Mouse (Mus musculus) liver, embryonic 15.5 days (tissue): Measurements from ENCODE around the gene Cib1. TPM values are rescaled to one million over a fixed set of nuclear protein-coding genes. Genes with fewer than 3 reads are reported as not detected.

Source experiments
- ATAC-seq: fragments of 200-750 bp; cut with Nextera tagmentation; 2 replicates; pipeline ENCODE4 v1.8.0; 2017; ENCODE audit warnings: moderate number of reproducible peaks, mild to moderate bottlenecking, moderate library complexity; ENCODE audit not compliant: insufficient read depth
- H3K27ac ChIP-seq: fragments of 300-500 bp; sonication (generic); replicated peaks from 2 replicates; pipeline ENCODE4 v1.5.1; 2015; ENCODE audit warnings: mild to moderate bottlenecking, inconsistent platforms
- H3K27me3 ChIP-seq: fragments of 300-500 bp; sonication (generic); 2 replicates; pipeline ENCODE4 v1.6.1; 2015; ENCODE audit warnings: mild to moderate bottlenecking, inconsistent platforms
- H3K36me3 ChIP-seq: fragments of 300-500 bp; sonication (generic); replicated peaks from 2 replicates; pipeline ENCODE4 v1.6.1; 2015; ENCODE audit warnings: moderate library complexity, mild to moderate bottlenecking, inconsistent platforms
- H3K4me1 ChIP-seq: fragments of 300-500 bp; sonication (generic); replicated peaks from 2 replicates; pipeline ENCODE4 v1.6.1; 2015; ENCODE audit warnings: inconsistent platforms
- H3K4me2 ChIP-seq: fragments of 300-500 bp; sonication (generic); 2 replicates; pipeline ENCODE4 v1.6.1; 2015; ENCODE audit warnings: moderate library complexity, mild to moderate bottlenecking, inconsistent platforms
- H3K4me3 ChIP-seq: fragments of 300-500 bp; sonication (generic); replicated peaks from 2 replicates; pipeline ENCODE4 v1.5.1; 2015; ENCODE audit warnings: mild to moderate bottlenecking, inconsistent platforms
- H3K9ac ChIP-seq: fragments of 300-500 bp; sonication (generic); 2 replicates; pipeline ENCODE4 v1.6.1; 2015; ENCODE audit warnings: moderate library complexity, mild to moderate bottlenecking, inconsistent platforms
- H3K9me3 ChIP-seq: fragments of 300-500 bp; sonication (generic); replicated peaks from 2 replicates; pipeline ENCODE4 v1.6.1; 2016; ENCODE audit warnings: inconsistent platforms
- WGBS: fragments of 180-500 bp; shearing (Covaris S2); methylation state at CpG from one replicate; pipeline ENCODE4 v1.1.7; 2015; ENCODE audit warnings: mixed read lengths; ENCODE audit not compliant: insufficient replicate concordance; 5-methylcytosine and 5-hydroxymethylcytosine counted together
- polyA plus RNA-seq: library from polyadenylated mRNA; unstranded; fragments of >200 nt; fragmentation: Nextera tagmentation; extraction: Ambion mirVana; gene quantifications from 2 replicates; pipeline ENCODE4 v1.2.1, GENCODE M21; 2015

The Cib1 gene
- 84.7 and 85.0 TPM in 2 replicates for polyA plus RNA-seq

DNA sequence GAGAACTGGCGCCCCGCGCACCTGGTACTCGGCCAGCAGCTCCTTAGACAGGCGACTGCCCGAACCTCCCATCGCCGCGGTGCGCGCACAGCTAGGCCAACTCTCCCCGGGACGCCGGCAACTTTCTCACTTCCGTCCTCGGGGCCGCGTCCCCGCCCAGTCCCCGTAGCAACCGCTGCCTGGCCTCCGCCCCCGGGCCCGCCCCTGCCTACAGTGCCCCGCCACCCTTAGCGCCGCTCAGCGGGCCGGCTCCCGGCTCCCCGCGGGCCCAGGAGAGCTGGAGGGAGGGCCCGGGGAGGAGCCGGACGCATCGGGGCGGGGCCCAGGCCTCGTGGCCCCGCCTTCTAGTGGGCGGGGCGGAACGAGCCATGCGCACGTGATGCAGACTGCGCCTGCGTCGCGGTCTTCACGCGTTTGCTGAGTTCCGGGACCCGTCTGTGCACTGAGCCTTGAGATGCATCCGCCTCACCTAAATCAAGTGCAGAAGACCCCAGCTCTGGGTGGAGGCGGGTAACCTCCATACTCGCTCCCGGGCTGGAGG lies at the start of gene Cib1, which contains the start of gene Gdpgp1:
Gene Cib1 (minus strand): TSS at position 325 of the 541 bp plus-strand sequence.
Gene Gdpgp1 (plus strand): TSS at position 377 of the 541 bp plus-strand sequence.
- peak within 1 kb of the TSS; percentile 82 for H3K9ac ChIP-seq
- no peaks in the 10 kb centered on the region for H3K27me3 ChIP-seq
- WGBS = under 1% methylated on average over 56 of the region's 56 CpGs
- H3K27ac ChIP-seq = peak within 1 kb of the TSS; percentile 95
- H3K4me3 ChIP-seq = peak within 1 kb of the TSS; percentile 88
- ATAC-seq = peak; percentile 100
- H3K4me2 ChIP-seq = peak within 1 kb of the TSS; percentile 94
- peaks cover 63% of the 10 kb centered on the region for H3K4me1 ChIP-seq
- no peaks in the 10 kb centered on the region for H3K9me3 ChIP-seq
- peaks cover 21% of the 10 kb centered on the region for H3K36me3 ChIP-seq

DNA sequence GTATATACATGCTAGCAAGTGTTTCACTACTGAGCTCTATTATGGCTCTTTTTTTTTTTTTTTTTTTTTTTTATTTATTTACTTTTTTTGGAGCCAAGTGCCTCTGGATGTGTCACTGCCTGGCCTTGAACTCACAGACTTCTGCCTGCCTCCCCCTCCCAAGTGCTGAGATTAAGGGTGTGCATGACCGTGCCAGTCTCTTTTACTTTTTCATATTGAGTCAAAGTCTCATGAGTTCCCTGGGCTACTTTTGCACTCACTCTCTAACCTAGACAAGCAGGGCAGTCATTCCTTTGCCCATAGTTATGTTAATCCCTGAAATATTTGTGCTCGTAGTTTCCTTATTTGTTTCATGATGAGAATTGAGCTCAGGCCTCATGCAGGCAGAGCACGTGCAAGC lies 49.0 kb upstream of the Cib1 start:
- no peak overlapping the region for H3K4me2 ChIP-seq
- H3K9me3 ChIP-seq = no peaks in the 10 kb centered on the region
- 72% methylated on average over 3 of the region's 3 CpGs for WGBS
- no peak overlapping the region for H3K4me3 ChIP-seq
- peaks cover 25% of the 10 kb centered on the region for H3K4me1 ChIP-seq
- no peak overlapping the region for H3K27ac ChIP-seq
- H3K9ac ChIP-seq = no peak overlapping the region
- no peak for ATAC-seq
- peaks cover 71% of the 10 kb centered on the region for H3K36me3 ChIP-seq
- H3K27me3 ChIP-seq = no peaks in the 10 kb centered on the region

- Histone ChIP-seq H3K9ac (no peak overlapping the region), H3K4me2 (no peak overlapping the region), H3K27ac (no peak overlapping the region), H3K4me3 (no peak overlapping the region), H3K27me3 (no peaks in the 10 kb centered on the region), H3K36me3 (peaks cover 71% of the 10 kb centered on the region), H3K9me3 (no peaks in the 10 kb centered on the region), H3K4me1 (peaks cover 23% of the 10 kb centered on the region)
- 68% methylated on average over 2 of the region's 2 CpGs for WGBS
- no peak for ATAC-seq
These were observed 48.4 kb upstream of the Cib1 start for GRCm38 (mm10) chr7:80280998-80281397.

DNA sequence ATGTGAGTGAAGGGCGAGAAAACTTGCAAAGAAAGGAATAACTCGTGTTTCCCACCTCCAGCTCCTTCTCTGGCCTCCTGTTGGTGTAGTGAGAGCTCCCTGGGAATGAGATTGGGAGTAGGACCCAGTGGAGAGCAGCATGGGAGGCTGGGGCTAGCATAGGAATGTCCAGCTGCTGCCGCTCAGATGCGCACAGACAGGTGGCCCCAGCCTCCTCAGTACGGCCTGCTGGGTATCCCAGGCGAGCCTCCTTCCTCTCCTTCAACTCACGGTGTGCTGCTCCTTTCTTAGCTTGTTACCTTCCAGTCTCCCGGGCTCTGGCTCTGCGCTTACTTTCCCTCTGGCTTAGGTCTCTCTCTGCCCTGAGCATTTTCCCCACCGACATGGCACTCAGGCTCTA lies 47.4 kb upstream of the Cib1 start:
- H3K9me3 ChIP-seq = no peaks in the 10 kb centered on the region
- peaks cover 69% of the 10 kb centered on the region for H3K36me3 ChIP-seq
- H3K27me3 ChIP-seq = no peaks in the 10 kb centered on the region
- H3K27ac ChIP-seq = no peak overlapping the region
- H3K4me3 ChIP-seq = no peak overlapping the region
- WGBS = 75% methylated on average over 10 of the region's 10 CpGs
- H3K4me1 ChIP-seq = peaks cover 23% of the 10 kb centered on the region
- no peak for ATAC-seq
- H3K9ac ChIP-seq = no peak overlapping the region
- H3K4me2 ChIP-seq = no peak overlapping the region

GRCm38 (mm10) chr7:80276374-80276773 lies 43.8 kb upstream of the Cib1 start:
- peaks cover 70% of the 10 kb centered on the region for H3K36me3 ChIP-seq
- no peak for ATAC-seq
- 62% methylated on average over 4 of the region's 4 CpGs for WGBS

DNA sequence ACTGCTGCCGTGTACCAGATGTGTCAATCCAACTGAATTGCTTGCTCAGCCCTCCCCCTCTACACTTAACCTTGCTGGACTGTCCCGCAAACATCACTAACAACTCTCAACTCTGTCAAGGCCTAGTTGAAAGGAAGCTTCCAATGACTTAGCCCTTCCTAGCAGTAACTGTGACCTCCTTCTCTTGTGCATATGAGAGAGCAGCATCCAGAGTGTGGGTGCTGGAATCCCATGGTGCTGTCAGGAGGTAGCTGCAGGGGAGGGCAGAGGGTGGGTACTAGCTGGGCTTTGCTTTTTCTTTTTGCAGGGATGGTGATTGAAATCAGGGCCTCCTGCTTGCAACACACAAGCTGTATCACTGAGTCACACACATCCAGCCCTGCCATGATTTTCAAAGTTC lies 40.8 kb upstream of the Cib1 start:
- no peak overlapping the region for H3K4me2 ChIP-seq
- no peak overlapping the region for H3K4me3 ChIP-seq
- no peaks in the 10 kb centered on the region for H3K27me3 ChIP-seq
- no peak overlapping the region for H3K27ac ChIP-seq
- ATAC-seq = no peak
- WGBS = 60% methylated on average over 2 of the region's 2 CpGs
- no peaks in the 10 kb centered on the region for H3K9me3 ChIP-seq
- H3K36me3 ChIP-seq = peaks cover 53% of the 10 kb centered on the region
- H3K9ac ChIP-seq = no peak overlapping the region
- H3K4me1 ChIP-seq = peaks cover 27% of the 10 kb centered on the region

More at GRCm38 (mm10) chr7:80276374-80276773, 43.8 kb upstream of the Cib1 start:
- Histone ChIP-seq H3K9ac (no peak overlapping the region), H3K4me3 (no peak overlapping the region), H3K9me3 (no peaks in the 10 kb centered on the region), H3K4me1 (peaks cover 9% of the 10 kb centered on the region), H3K4me2 (no peak overlapping the region), H3K27me3 (no peaks in the 10 kb centered on the region), H3K27ac (no peak overlapping the region)

DNA sequence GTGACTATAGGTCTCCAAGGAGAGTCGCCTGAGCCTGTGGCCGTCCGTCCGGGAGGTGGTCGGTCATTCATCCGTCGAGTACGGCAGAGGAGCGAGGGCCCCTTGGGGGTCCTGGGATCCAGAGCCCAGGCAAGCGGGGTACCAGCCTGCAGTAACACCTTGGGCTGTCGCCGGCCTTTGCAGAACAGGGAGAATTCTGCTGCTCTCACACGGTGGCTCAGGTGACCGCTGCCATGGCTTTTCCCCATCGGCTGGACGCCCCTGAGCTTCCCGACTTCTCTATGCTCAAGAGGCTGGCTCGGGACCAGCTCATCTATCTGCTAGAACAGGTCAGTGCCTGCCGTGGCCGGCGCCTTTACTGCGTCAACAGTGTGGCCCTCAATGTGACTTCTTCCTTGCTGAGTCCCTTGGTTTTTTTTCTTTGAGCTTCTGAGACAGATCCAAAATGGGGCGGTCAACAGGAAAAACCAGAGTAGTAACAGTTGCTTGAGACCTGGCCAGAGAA lies 37.2 kb upstream of the Cib1 start:
- peak; percentile 61 for ATAC-seq
- 0% methylated on average over 23 of the region's 23 CpGs for WGBS
- Histone ChIP-seq H3K4me1 (peaks cover 26% of the 10 kb centered on the region), H3K9me3 (no peaks in the 10 kb centered on the region), H3K9ac (peak overlapping the region; percentile 83), H3K27me3 (no peaks in the 10 kb centered on the region), H3K4me2 (peak overlapping the region; percentile 96), H3K36me3 (peaks cover 42% of the 10 kb centered on the region), H3K27ac (peak overlapping the region; percentile 82), H3K4me3 (peak overlapping the region; percentile 86)

GRCm38 (mm10) chr7:80268897-80269750 lies 36.5 kb upstream of the Cib1 start, which contains the start of gene Vps33b:
TSS of gene Vps33b (plus strand) at chr7:80269649.
- 3% methylated on average over 21 of the region's 21 CpGs for WGBS
- ATAC-seq = peak; percentile 86

DNA sequence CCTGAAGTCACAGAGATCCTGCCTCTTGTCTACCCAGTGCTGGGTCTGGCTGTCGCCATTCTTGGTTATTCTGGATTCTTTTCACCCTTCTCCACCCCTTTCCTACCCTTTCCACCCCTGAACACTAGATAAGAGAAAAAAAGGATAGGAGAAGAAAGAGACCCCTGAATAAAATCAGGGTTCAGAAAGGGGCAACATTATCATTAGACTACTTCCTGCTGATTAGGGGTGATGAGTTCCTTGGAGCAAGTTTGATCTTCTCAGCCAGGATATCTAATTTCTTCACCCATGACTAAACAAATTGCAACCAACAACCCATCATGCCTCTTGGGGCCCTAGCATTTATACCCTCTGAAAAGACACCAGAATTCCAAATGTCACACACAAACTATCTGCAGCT lies 35.2 kb upstream of the Cib1 start:
- H3K4me1 ChIP-seq = peaks cover 31% of the 10 kb centered on the region
- WGBS = 58% methylated on average over 1 of the region's 1 CpGs
- H3K4me3 ChIP-seq = no peak overlapping the region
- H3K27ac ChIP-seq = no peak overlapping the region
- H3K36me3 ChIP-seq = peaks cover 43% of the 10 kb centered on the region
- ATAC-seq = no peak
- no peaks in the 10 kb centered on the region for H3K9me3 ChIP-seq
- H3K9ac ChIP-seq = no peak overlapping the region
- no peak overlapping the region for H3K4me2 ChIP-seq
- no peaks in the 10 kb centered on the region for H3K27me3 ChIP-seq

More at GRCm38 (mm10) chr7:80268897-80269750, 36.5 kb upstream of the Cib1 start, which contains the start of gene Vps33b:
- Histone ChIP-seq H3K27ac (peak within 1 kb of the TSS; percentile 82), H3K4me2 (peak within 1 kb of the TSS; percentile 96), H3K9me3 (no peaks in the 10 kb centered on the region), H3K36me3 (peaks cover 42% of the 10 kb centered on the region), H3K4me1 (peaks cover 26% of the 10 kb centered on the region), H3K4me3 (peak within 1 kb of the TSS; percentile 86), H3K27me3 (no peaks in the 10 kb centered on the region), H3K9ac (peak within 1 kb of the TSS; percentile 83)

GRCm38 (mm10) chr7:80264606-80265005 lies 32.0 kb upstream of the Cib1 start:
- Histone ChIP-seq H3K9ac (no peak overlapping the region), H3K4me3 (no peak overlapping the region), H3K36me3 (peaks cover 40% of the 10 kb centered on the region), H3K9me3 (no peaks in the 10 kb centered on the region), H3K27me3 (peaks cover 5% of the 10 kb centered on the region; the same call in 1 of the 2 replicates), H3K4me2 (no peak overlapping the region), H3K27ac (no peak overlapping the region), H3K4me1 (peaks cover 35% of the 10 kb centered on the region)
- no peak for ATAC-seq
- WGBS = 91% methylated on average over 12 of the region's 12 CpGs

DNA sequence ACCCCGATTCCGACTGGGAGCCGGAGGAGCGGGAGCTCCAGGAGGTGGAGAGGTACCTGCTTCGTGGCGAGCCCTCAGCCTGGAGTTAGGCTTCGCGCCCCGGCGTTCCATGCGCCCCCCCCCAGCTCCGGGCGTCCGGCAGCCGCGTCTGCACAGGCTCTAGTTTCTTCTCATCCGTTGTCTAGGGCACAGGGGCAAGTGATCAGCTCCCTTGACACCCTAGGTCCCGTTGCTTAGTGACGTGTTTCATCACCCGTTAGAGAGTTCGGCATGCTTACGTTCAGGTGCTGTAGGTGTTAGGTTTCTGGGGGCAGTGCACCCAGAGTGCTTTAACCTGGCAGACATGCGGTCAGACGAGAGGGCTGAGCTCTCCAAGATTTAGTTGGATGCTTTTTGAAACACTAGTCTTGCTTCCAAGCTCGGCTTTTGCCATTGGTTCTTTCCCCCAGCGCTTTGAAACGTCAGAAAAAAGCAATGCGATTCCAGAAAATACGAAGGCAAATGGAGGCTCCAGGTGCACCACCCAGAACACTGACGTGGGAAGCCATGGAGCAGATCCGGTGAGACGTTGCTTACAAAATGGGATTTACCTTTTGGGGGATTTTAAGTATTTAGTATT lies 28.9 kb upstream of the Cib1 start:
- peaks cover 23% of the 10 kb centered on the region for H3K4me1 ChIP-seq
- WGBS = under 1% methylated on average over 32 of the region's 32 CpGs

More for the DNA sequence above, 28.9 kb upstream of the Cib1 start:
- peak; percentile 65 for ATAC-seq
- Histone ChIP-seq H3K36me3 (peaks cover 34% of the 10 kb centered on the region), H3K9me3 (no peaks in the 10 kb centered on the region), H3K4me3 (peak overlapping the region; percentile 80), H3K9ac (peak overlapping the region; percentile 85), H3K4me2 (peak overlapping the region; percentile 78), H3K27me3 (peaks cover 21% of the 10 kb centered on the region; the same call in 1 of the 2 replicates), H3K27ac (peak overlapping the region; percentile 86)
